Mouse (Mus musculus) right cerebral cortex, postnatal 25 days (tissue): ENCODE measurements around the gene Ascc3.

ENCODE experiments used
- DNase-seq: peaks from one replicate; pipeline ENCODE4 v3.0.0; 2022

Gene Ascc3

GRCm38 (mm10) chr10:50895881-50896766 lies 303.7 kb downstream of the Ascc3 start:
- no peak for DNase-seq

- DNase-seq: no peak
Observed at GRCm38 (mm10) chr10:50896767-50897390, 304.4 kb downstream of the Ascc3 start.

GRCm38 (mm10) chr10:50897530-50898471 lies 305.3 kb downstream of the Ascc3 start:
- DNase-seq: peak; percentile 24

- DNase-seq: no peak
Observed at GRCm38 (mm10) chr10:50898621-50899020, 306.2 kb downstream of the Ascc3 start.

GRCm38 (mm10) chr10:50899846-50900745 lies 307.6 kb downstream of the Ascc3 start:
- DNase-seq: no peak
